Mouse (Mus musculus) ES-Bruce4 (cell line): Measurements from ENCODE around the gene Aldh1l2. TPM values are rescaled to one million over a fixed set of nuclear protein-coding genes. Genes with fewer than 3 reads are reported as not detected.
A peak's percentile ranks its signal among the peaks of the same experiment; 100 is the strongest.

Experiments used
- H3K27ac ChIP-seq: 2 replicates; pipeline ENCODE4 v1.5.1; 2012; ENCODE audit warnings: low read length, inconsistent platforms; ENCODE audit not compliant: insufficient read depth
- H3K27me3 ChIP-seq: 2 replicates; pipeline ENCODE4 v1.6.1; 2012; ENCODE audit warnings: mild to moderate bottlenecking, low read length, inconsistent platforms; ENCODE audit not compliant: control insufficient read depth, poor library complexity, insufficient read depth, severe bottlenecking
- H3K36me3 ChIP-seq: 2 replicates; pipeline ENCODE4 v1.6.1; 2012; ENCODE audit warnings: inconsistent platforms, mild to moderate bottlenecking, low read length, moderate library complexity; ENCODE audit not compliant: control insufficient read depth, poor library complexity, insufficient read depth, severe bottlenecking
- H3K4me1 ChIP-seq: one replicate; pipeline ENCODE4 v1.8.1; 2011; ENCODE audit warnings: low read length; ENCODE audit not compliant: control insufficient read depth, insufficient read depth
- H3K4me3 ChIP-seq: 2 replicates; pipeline ENCODE4 v1.5.1; 2011; ENCODE audit warnings: low read depth, mild to moderate bottlenecking, low read length
- H3K9ac ChIP-seq: 2 replicates; pipeline ENCODE4 v1.6.1; 2012; ENCODE audit warnings: low read depth, mild to moderate bottlenecking, inconsistent platforms; ENCODE audit not compliant: poor library complexity, severe bottlenecking
- H3K9me3 ChIP-seq: replicated peaks from 2 replicates; pipeline ENCODE4 v1.6.1; 2012; ENCODE audit warnings: mild to moderate bottlenecking, low read length, inconsistent platforms; ENCODE audit not compliant: control insufficient read depth, poor library complexity, insufficient read depth, severe bottlenecking
- CTCF ChIP-seq: IDR thresholded peaks from one replicate; pipeline ENCODE4 v1.8.1; 2011; ENCODE audit warnings: low read depth, low read length
- EP300 ChIP-seq: IDR thresholded peaks from 2 replicates; pipeline ENCODE4 v1.6.1; 2011; ENCODE audit warnings: low read depth, low read length; ENCODE audit not compliant: insufficient read depth
- POLR2A ChIP-seq: IDR thresholded peaks from one replicate; pipeline ENCODE4 v1.8.1; 2011; ENCODE audit warnings: low read length; ENCODE audit not compliant: insufficient read depth
- polyA plus RNA-seq: library from polyadenylated mRNA; stranded (reverse); fragments of >200 nt; gene quantifications from 2 replicates; pipeline ENCODE4 v1.2.4, GENCODE M21; 2011; ENCODE audit warnings: low read depth; ENCODE audit not compliant: missing spikeins, insufficient read depth, insufficient read length

Aldh1l2 gene
- polyA plus RNA-seq, 1 experiment = 0.39 TPM

DNA sequence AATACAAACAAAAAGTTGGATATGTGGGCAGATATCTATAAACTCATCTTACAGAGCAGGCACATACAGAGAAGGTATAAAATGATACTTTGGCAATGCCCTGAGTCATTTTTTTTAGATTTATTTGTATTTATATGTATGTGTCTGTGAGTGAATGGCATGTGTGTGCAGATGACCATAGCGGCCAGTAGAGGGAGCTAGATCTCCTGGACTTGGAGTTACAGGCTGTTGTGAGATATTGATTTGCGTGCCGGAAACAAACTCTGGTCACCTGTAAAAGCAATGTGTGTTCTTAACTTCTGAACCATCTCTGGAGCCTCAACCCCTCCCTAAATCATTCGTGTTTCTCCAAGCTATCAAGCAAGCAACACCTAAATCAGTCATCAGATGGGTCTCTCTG, 12.9 kb downstream of the Aldh1l2 start:
- Histone ChIP-seq H3K27me3 (no peaks in the 10 kb centered on the region), H3K4me1 (no peaks in the 10 kb centered on the region), H3K9ac (no peak overlapping the region), H3K9me3 (no peaks in the 10 kb centered on the region), H3K27ac (no peak overlapping the region), H3K36me3 (no peaks in the 10 kb centered on the region), H3K4me3 (no peak overlapping the region)
- TF ChIP-seq CTCF (peak; percentile 33), POLR2A (no peak)

DNA sequence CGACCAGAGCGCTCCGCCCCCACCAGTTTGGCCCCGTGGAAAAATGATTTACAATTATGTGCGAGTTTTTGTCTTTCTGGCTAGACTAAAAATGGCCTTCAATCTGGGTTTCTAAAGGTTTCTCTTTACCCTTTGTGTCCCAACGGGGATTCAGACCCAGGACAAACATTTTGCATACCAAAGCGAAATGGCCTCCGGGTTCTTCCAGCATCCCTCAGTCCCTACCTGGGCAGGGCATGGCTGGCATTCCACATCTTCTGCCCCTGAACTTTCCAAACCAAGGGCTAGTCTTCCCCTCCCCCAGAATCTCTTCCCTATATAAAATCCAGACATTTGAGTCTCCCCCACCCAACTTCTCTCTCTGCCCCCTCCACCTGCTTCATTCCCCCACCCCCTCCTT, 20.2 kb downstream of the Aldh1l2 start:
- H3K4me1 ChIP-seq = peaks cover 2% of the 10 kb centered on the region
- H3K27me3 ChIP-seq = no peaks in the 10 kb centered on the region
- H3K9ac ChIP-seq = no peak overlapping the region
- no peak overlapping the region for H3K27ac ChIP-seq
- H3K36me3 ChIP-seq = no peaks in the 10 kb centered on the region
- no peak overlapping the region for H3K4me3 ChIP-seq
- no peak for TF ChIP-seq EP300
- no peaks in the 10 kb centered on the region for H3K9me3 ChIP-seq

DNA sequence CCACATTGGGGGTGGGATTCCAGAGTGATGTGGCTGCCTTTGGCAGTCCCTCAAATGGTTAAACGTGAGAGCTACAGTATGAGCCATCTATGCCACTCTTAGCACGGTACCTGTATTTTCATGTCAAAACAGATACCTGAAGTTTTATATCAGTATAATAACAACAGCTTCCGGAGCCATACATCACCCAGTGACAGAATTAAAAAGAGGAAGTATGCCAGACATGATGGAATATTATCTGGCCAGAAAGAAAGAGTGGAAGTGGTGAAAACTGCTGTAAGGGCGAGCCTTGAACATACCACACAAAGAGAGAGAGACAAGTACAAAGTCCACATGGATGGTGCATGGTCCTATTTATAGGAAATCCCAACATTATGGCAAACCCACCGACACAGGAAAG, 22.6 kb downstream of the Aldh1l2 start:
- TF ChIP-seq EP300 (no peak), CTCF (no peak), POLR2A (no peak)
- no peaks in the 10 kb centered on the region for H3K36me3 ChIP-seq
- no peak overlapping the region for H3K9ac ChIP-seq
- H3K4me1 ChIP-seq = peaks cover 2% of the 10 kb centered on the region
- no peaks in the 10 kb centered on the region for H3K27me3 ChIP-seq
- H3K4me3 ChIP-seq = no peak overlapping the region
- no peak overlapping the region for H3K27ac ChIP-seq
- H3K9me3 ChIP-seq = no peaks in the 10 kb centered on the region

DNA sequence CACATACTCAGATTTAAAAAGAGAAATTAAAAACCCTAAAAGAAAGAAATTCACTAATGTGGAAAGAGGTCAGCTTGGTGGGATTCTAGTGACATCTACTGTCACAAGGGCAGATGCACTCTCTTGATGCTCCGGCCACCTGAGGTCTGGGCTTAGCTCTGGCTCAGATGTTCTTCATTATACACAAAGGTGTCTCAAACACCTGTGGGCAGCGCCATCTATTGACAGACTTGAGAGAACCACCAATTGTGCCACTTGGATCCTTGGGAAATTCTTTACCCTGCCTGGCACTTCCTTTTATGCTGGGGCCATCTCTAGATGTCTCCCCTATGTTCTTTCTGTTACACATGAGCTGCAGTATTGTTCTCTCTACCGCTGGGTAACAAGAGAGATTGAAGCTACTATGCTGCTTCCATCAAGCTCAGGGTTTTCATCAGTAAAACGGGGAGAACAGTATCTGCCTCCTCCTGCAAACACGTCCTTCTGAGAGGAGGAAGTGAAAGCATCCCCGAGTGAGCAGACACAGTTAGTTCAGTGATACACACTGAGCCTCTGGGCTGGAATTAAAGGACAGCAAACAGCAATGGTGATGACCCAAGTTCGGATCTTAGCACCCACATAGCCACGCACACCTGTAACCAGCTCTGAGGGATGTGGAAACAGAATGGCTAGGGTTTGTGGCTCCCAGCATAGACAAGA, 24.8 kb downstream of the Aldh1l2 start:
- TF ChIP-seq CTCF (peak; percentile 60), POLR2A (no peak)
- Histone ChIP-seq H3K9ac (no peak overlapping the region), H3K36me3 (no peaks in the 10 kb centered on the region), H3K27ac (no peak overlapping the region), H3K4me3 (no peak overlapping the region), H3K9me3 (no peaks in the 10 kb centered on the region), H3K27me3 (no peaks in the 10 kb centered on the region), H3K4me1 (no peaks in the 10 kb centered on the region)

DNA sequence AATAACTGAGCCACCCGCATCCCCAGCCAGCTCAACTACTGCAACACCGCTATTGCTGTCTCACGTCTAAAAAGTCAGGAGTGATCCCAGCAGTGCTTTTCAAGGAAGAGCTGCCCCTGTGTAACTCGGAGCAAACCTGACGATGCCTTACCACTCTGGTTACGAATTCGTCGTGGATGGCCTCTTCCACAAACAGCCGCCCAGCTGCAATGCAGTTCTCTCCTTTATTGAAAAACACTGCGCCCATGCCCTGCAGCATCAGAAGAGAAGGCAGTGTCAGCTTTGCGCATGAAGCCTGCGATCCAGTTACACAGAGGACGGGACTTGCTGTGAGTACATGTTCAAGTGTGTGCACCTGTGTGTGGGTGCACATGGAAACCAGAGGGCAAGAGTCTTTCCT, 36.6 kb downstream of the Aldh1l2 start:
- no peaks in the 10 kb centered on the region for H3K9me3 ChIP-seq
- TF ChIP-seq POLR2A (no peak), CTCF (no peak), EP300 (no peak)
- H3K4me1 ChIP-seq = no peaks in the 10 kb centered on the region
- H3K9ac ChIP-seq = no peak overlapping the region
- no peak overlapping the region for H3K4me3 ChIP-seq
- no peaks in the 10 kb centered on the region for H3K36me3 ChIP-seq
- H3K27ac ChIP-seq = no peak overlapping the region
- no peaks in the 10 kb centered on the region for H3K27me3 ChIP-seq

DNA sequence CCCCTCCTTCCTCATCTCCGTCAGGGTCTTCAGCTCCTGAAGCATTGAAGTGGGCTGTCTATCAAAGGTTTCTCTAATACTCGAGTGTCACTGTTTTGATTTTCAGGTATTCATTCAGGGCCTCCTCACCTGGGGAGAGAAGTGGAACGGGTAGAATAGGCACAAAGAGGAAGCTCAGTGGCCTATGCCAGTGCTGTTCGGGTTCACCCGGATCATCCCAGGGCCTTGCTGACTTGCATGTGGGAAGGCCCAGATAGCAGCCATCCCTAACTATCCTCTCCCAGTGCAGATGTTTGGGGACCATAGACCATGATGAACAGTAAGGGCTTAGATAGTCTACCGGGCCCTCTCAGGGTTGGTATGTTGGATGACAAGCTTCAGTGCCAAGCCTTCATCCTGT, 43.4 kb downstream of the Aldh1l2 start:
- no peaks in the 10 kb centered on the region for H3K36me3 ChIP-seq
- H3K27me3 ChIP-seq = no peaks in the 10 kb centered on the region
- H3K4me1 ChIP-seq = no peaks in the 10 kb centered on the region
- no peak for TF ChIP-seq POLR2A
- TF ChIP-seq CTCF = no peak
- no peak overlapping the region for H3K27ac ChIP-seq
- no peak overlapping the region for H3K9ac ChIP-seq
- peaks cover 8% of the 10 kb centered on the region for H3K9me3 ChIP-seq
- no peak overlapping the region for H3K4me3 ChIP-seq
